Mouse (Mus musculus): ENCODE measurements around the gene Slc9a1.

DNA sequence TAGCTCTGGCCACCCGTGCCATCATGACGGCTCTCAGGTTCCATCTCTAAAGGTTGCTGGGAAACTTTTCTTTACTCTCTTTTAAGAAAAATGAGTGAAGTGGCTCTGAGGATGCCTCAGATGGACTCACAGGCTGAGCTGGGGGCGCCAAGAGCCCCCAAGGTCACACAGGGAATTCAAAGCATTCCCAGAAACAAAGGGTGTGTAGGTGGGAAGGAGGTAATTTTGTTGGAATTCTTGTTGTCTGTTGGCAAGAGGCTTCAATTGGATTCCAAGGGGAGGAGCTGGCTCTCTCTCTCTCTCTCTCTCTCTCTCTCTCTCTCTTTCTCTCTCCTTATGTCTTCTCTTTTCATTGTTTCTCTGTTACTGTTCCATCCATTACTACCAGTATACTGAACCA lies 72.7 kb downstream of the Slc9a1 start:
- TF ChIP-seq POLR2A (IDR thresholded peaks at IDR 0.05; ENCODE audit: extremely low read depth, insufficient read depth, low read length) (no peak), CTCF (IDR thresholded peaks at IDR 0.05; ENCODE audit: extremely low read depth, insufficient read depth, low read length) (no peak)

All from cortical plate, adult 2 months (tissue).